Comparison of ENCODE assay signal across 10 mouse cellular contexts in genomic region chr4:120223805-120224204, GRCm38 (mm10).
DNase-seq lines count a peak whose midpoint lies in the region; ATAC-seq and TF ChIP-seq lines count a peak whose summit lies in the region.
"Had no signal": no experiment of that assay in that cellular context is flagged by ENCODE, and none has a peak within 500 bp of the region (broad histone marks: within the 10 kb centered on the region; RNA-seq: fewer than 3 reads in every experiment).

No protein-coding gene starts in this region.

- H3K4me1 ChIP-seq in forebrain, postnatal 0 days (ENCODE audit: insufficient read depth), result 0 out of 2 replicates have a peak, but pooled peaks cover 9% of the 10 kb centered on the region
- H3K4me1 ChIP-seq in forebrain, embryonic 10.5 days, result peaks cover 5% of the 10 kb centered on the region; the same call in 1 of the 2 replicates
- H3K4me1 ChIP-seq in MEL (ENCODE audit: control insufficient read depth in 1 of 2, insufficient read depth in 2 of 2, low read length in 2 of 2), result peaks cover 0 to 9% of the 10 kb centered on the region in 2 experiments; a peak in 1 of 4 replicates
- H3K4me1 ChIP-seq in lung, adult 2 months (ENCODE audit: control insufficient read depth, insufficient read depth, low read length), result peaks cover 3% of the 10 kb centered on the region; the same call in 1 of the 2 replicates

- no peak for TF ChIP-seq POLR2A in MEL (IDR thresholded peaks at IDR 0.05; ENCODE audit: control insufficient read depth in 1 of 2, insufficient read depth in 1 of 2, low read depth in 1 of 2, low read length in 2 of 2, poor library complexity in 1 of 2)
- no peak for TF ChIP-seq POLR2A in lung, adult 2 months (IDR thresholded peaks at IDR 0.05; ENCODE audit: borderline replicate concordance, extremely low read depth, low read depth, low read length)

- H3K27me3 ChIP-seq in forebrain, postnatal 0 days (ENCODE audit: insufficient read depth, low read length), result no peaks in the 10 kb centered on the region
- peaks cover 35% of the 10 kb centered on the region for H3K27me3 ChIP-seq in forebrain, embryonic 10.5 days (ENCODE audit: poor library complexity, severe bottlenecking)
- no peaks in the 10 kb centered on the region for H3K27me3 ChIP-seq in MEL (ENCODE audit: control insufficient read depth in 1 of 2, insufficient read depth in 2 of 2, low read length in 2 of 2)

- H3K4me2 ChIP-seq in forebrain, postnatal 0 days (ENCODE audit: low read depth), result no peak overlapping the region
- H3K4me2 ChIP-seq: heart, embryonic 15.5 days; midbrain, embryonic 11.5 days had no signal

- H3K9me3 ChIP-seq in forebrain, postnatal 0 days (ENCODE audit: low read length), result no peaks in the 10 kb centered on the region
- H3K9me3 ChIP-seq in forebrain, embryonic 10.5 days, result no peaks in the 10 kb centered on the region
- no peaks in the 10 kb centered on the region for H3K9me3 ChIP-seq in MEL (replicated peaks; ENCODE audit: insufficient read depth, low read length)
- H3K9me3 ChIP-seq: heart, embryonic 15.5 days had no signal

- H3K27ac ChIP-seq in forebrain, postnatal 0 days (ENCODE audit: low read depth, low read length), result no peak overlapping the region
- H3K27ac ChIP-seq in forebrain, embryonic 10.5 days, result no peak overlapping the region
- H3K27ac ChIP-seq in MEL (ENCODE audit: control insufficient read depth, low read depth, low read length), result no peak overlapping the region
- H3K27ac ChIP-seq: heart, embryonic 15.5 days had no signal

- DNase-seq in forebrain, postnatal 0 days, result no peak
- DNase-seq in forebrain, embryonic 10.5 days (ENCODE audit: extremely low spot score, low spot score), result no peak
- DNase-seq in MEL (ENCODE audit: low read depth, low spot score), result peak; percentile 30
- peak; percentile 79 to 81 for DNase-seq in gastrocnemius, adult 8-10 months (ENCODE audit: low spot score in 2 of 2)
- peak; percentile 23 for DNase-seq in lung, adult 2 months
- no peak for DNase-seq in natural killer cell, adult 2 months (ENCODE audit: low spot score in 2 of 2)
- DNase-seq in retina, postnatal 1 day, result no peak
- DNase-seq in adrenal gland, postnatal 10 days, result no peak

- ATAC-seq in forebrain, postnatal 0 days, result peak; percentile 28; the same call in 1 of the 2 replicates

- H3K79me2 ChIP-seq in MEL (ENCODE audit: control insufficient read depth, insufficient read depth, low read length, poor library complexity), result no peaks in the 10 kb centered on the region

- TF ChIP-seq RAD21 in MEL (IDR thresholded peaks at IDR 0.05; ENCODE audit: low read depth, low read length), result no peak

- H3K36me3 ChIP-seq in forebrain, postnatal 0 days (ENCODE audit: insufficient read depth), result no peaks in the 10 kb centered on the region
- H3K36me3 ChIP-seq in forebrain, embryonic 10.5 days (replicated peaks), result no peaks in the 10 kb centered on the region
- H3K36me3 ChIP-seq in MEL (ENCODE audit: control insufficient read depth in 1 of 2, insufficient read depth in 2 of 2, low read length in 2 of 2), result no peaks in the 10 kb centered on the region
- H3K36me3 ChIP-seq: heart, embryonic 15.5 days had no signal

- WGBS in forebrain, postnatal 0 days, result 67% methylated on average over 6 of the region's 6 CpGs
- WGBS in forebrain, embryonic 10.5 days, result 88% methylated on average over 6 of the region's 6 CpGs
- 47% methylated on average over 6 of the region's 6 CpGs for WGBS in lung, adult 2 months

- no peak for TF ChIP-seq CTCF in forebrain, postnatal 0 days (IDR thresholded peaks at IDR 0.05; ENCODE audit: low read depth)
- no peak for TF ChIP-seq CTCF in MEL (IDR thresholded peaks at IDR 0.05 in 2 of 3, conservative IDR thresholded peaks at IDR 0.05 in 1 of 3; ENCODE audit: control insufficient read depth in 1 of 3, insufficient read depth in 1 of 3, low read depth in 2 of 3, low read length in 3 of 3, poor library complexity in 1 of 3, severe bottlenecking in 1 of 3)
- TF ChIP-seq CTCF in lung, adult 2 months (IDR thresholded peaks at IDR 0.05; ENCODE audit: insufficient read depth, low read length), result no peak

- no peak overlapping the region for H3K4me3 ChIP-seq in forebrain, postnatal 0 days (ENCODE audit: low read depth, low read length)
- H3K4me3 ChIP-seq in forebrain, embryonic 10.5 days, result no peak overlapping the region
- H3K4me3 ChIP-seq in MEL (ENCODE audit: control insufficient read depth in 1 of 2, insufficient read depth in 1 of 2, low read depth in 2 of 2, low read length in 2 of 2), result no peak overlapping the region
- no peak overlapping the region for H3K4me3 ChIP-seq in lung, adult 2 months (replicated peaks; ENCODE audit: extremely low read depth, low read depth, low read length)
- H3K4me3 ChIP-seq: heart, embryonic 15.5 days had no signal

- H3K9ac ChIP-seq in forebrain, postnatal 0 days, result no peak overlapping the region
- H3K9ac ChIP-seq in MEL (ENCODE audit: control insufficient read depth, low read depth, low read length, poor library complexity, severe bottlenecking), result no peak overlapping the region
- H3K9ac ChIP-seq: heart, embryonic 15.5 days had no signal

- TF ChIP-seq EP300 in MEL (IDR thresholded peaks at IDR 0.05; ENCODE audit: low read depth in 1 of 2, low read length in 2 of 2), result no peak

TF ChIP-seq in MEL, 35 proteins besides CTCF, POLR2A, EP300 and RAD21:
- TF ChIP-seq ETS1 (IDR thresholded peaks at IDR 0.05; ENCODE audit: low read depth, low read length) (peak; percentile 83), TAL1 (IDR thresholded peaks at IDR 0.05; ENCODE audit: low read length) (peak; percentile 37; the same call in 1 of the 2 replicates), TCF12 (IDR thresholded peaks at IDR 0.05; ENCODE audit: low read depth, low read length) (peak; percentile 29; the same call in 1 of the 2 replicates), GATA1 (IDR thresholded peaks at IDR 0.05; ENCODE audit: low read depth, low read length) (no peak), SMC3 (IDR thresholded peaks at IDR 0.05; ENCODE audit: low read depth, low read length) (no peak), CHD2 (IDR thresholded peaks at IDR 0.05; ENCODE audit: low read length) (no peak), TBP (IDR thresholded peaks at IDR 0.05; ENCODE audit: low read depth, low read length) (no peak), GABPA (IDR thresholded peaks at IDR 0.05; ENCODE audit: low read depth, low read length) (no peak), ELF1 (IDR thresholded peaks at IDR 0.05; ENCODE audit: low read depth, low read length) (no peak), UBTF (IDR thresholded peaks at IDR 0.05; ENCODE audit: borderline replicate concordance, insufficient read depth, low read depth, low read length) (no peak), SIN3A (IDR thresholded peaks at IDR 0.05; ENCODE audit: low read length) (0 out of 2 replicates have a peak, but pooled peaks have one; percentile 22), MAZ (IDR thresholded peaks at IDR 0.05; ENCODE audit: low read depth, low read length) (no peak), MEF2A (IDR thresholded peaks at IDR 0.05; ENCODE audit: extremely low read depth, insufficient replicate concordance, low read depth, low read length, poor library complexity, severe bottlenecking) (no peak)

Comparison
In these comparisons a context has a peak if more than half of its experiments do, and no peak if none do; other contexts are left out.
1. DNase-seq: peak in MEL (single experiment), gastrocnemius, adult 8-10 months (2 of 2) and lung, adult 2 months (single experiment); none in forebrain, postnatal 0 days (single experiment), forebrain, embryonic 10.5 days (single experiment), natural killer cell, adult 2 months (0 of 2), retina, postnatal 1 day (single experiment) and adrenal gland, postnatal 10 days (single experiment).